Mouse (Mus musculus) heart, postnatal 0 days (tissue): ENCODE measurements at regions not wholly inside any gene's neighbourhood (a gene's known extent, or its start where the extent isn't known, plus 50 kb on each side); places are given as distances from the start of the nearest gene placed in this dataset.

Source experiments
- ATAC-seq: fragments of 200-750 bp; cut with Nextera tagmentation; 2 replicates; pipeline ENCODE4 v1.8.0; 2017; ENCODE audit warnings: low read depth, moderate number of reproducible peaks, moderate library complexity; ENCODE audit not compliant: insufficient read depth
- DNase-seq: peaks from one replicate; pipeline ENCODE4 v3.0.0-alpha.2; 2016; ENCODE audit warnings: low spot score
- H3K27ac ChIP-seq: fragments of 300-500 bp; sonication (generic); 2 replicates; pipeline ENCODE4 v1.5.1; 2014; ENCODE audit warnings: low read depth, mild to moderate bottlenecking
- H3K27me3 ChIP-seq: fragments of 300-500 bp; sonication (generic); 2 replicates; pipeline ENCODE4 v1.6.1; 2014; ENCODE audit warnings: low read length, mixed read lengths; ENCODE audit not compliant: control insufficient read depth, insufficient read depth
- H3K36me3 ChIP-seq: fragments of 300-500 bp; sonication (generic); replicated peaks from 2 replicates; pipeline ENCODE4 v1.6.1; 2014; ENCODE audit warnings: low read length, mixed read lengths; ENCODE audit not compliant: control insufficient read depth, insufficient read depth
- H3K4me1 ChIP-seq: fragments of 300-500 bp; sonication (generic); 2 replicates; pipeline ENCODE4 v1.6.1; 2014; ENCODE audit warnings: antibody characterized with exemption; ENCODE audit not compliant: control insufficient read depth, insufficient read depth
- H3K4me2 ChIP-seq: fragments of 300-500 bp; sonication (generic); 2 replicates; pipeline ENCODE4 v1.6.1; 2014; ENCODE audit warnings: low read depth, mild to moderate bottlenecking, low read length, moderate library complexity
- H3K4me3 ChIP-seq: fragments of 300-500 bp; sonication (generic); 2 replicates; pipeline ENCODE4 v1.5.1; 2014; ENCODE audit warnings: low read depth, low read length
- H3K9ac ChIP-seq: fragments of 300-500 bp; sonication (generic); replicated peaks from 2 replicates; pipeline ENCODE4 v1.6.1; 2014; ENCODE audit warnings: low read depth, low read length, mixed read lengths
- H3K9me3 ChIP-seq: fragments of 300-500 bp; sonication (generic); replicated peaks from 2 replicates; pipeline ENCODE4 v1.6.1; 2016; ENCODE audit warnings: low read length; ENCODE audit not compliant: control insufficient read depth
- CTCF ChIP-seq: IDR thresholded peaks from 2 replicates; pipeline ENCODE4 v1.5.1; 2016; ENCODE audit warnings: antibody characterized with exemption, control low read depth, low read depth
- EP300 ChIP-seq: IDR thresholded peaks from 2 replicates; pipeline ENCODE4 v1.6.1; 2016; ENCODE audit warnings: antibody characterized with exemption, low read depth
- WGBS: fragments of 180-500 bp; shearing (Covaris S2); extraction: QIAGEN DNeasy Blood & Tissue Kit; methylation state at CpG from one replicate; pipeline ENCODE4 v1.1.7; 2014; 5-methylcytosine and 5-hydroxymethylcytosine counted together

DNA sequence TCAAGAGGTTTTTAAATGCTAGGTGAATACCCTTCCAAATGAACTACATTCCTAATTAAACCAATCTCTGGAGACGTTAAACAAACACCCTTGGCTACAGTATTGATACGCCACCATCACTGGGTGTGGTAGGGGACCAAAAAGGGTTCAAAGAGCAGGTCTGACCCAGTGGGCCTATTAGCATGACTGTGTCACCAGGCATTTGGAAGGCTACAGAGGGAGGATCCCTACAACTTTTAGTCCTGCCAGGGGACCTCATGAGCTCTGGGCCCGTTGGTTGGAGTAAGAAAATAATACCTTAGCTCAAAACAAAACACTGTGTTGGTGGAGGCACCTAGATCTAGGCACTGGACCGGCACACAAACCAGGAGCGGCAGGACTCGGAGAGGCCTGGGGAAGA, 506.4 kb downstream of the Zfp704 start:
- DNase-seq: no peak
- Histone ChIP-seq H3K9me3 (no peaks in the 10 kb centered on the region), H3K36me3 (no peaks in the 10 kb centered on the region), H3K27me3 (no peaks in the 10 kb centered on the region), H3K4me3 (no peak overlapping the region), H3K4me2 (no peak overlapping the region), H3K27ac (no peak overlapping the region), H3K4me1 (no peaks in the 10 kb centered on the region), H3K9ac (no peak overlapping the region)
- WGBS: 86% methylated on average over 6 of the region's 6 CpGs
- TF ChIP-seq EP300 (no peak), CTCF (no peak)
- ATAC-seq: no peak

DNA sequence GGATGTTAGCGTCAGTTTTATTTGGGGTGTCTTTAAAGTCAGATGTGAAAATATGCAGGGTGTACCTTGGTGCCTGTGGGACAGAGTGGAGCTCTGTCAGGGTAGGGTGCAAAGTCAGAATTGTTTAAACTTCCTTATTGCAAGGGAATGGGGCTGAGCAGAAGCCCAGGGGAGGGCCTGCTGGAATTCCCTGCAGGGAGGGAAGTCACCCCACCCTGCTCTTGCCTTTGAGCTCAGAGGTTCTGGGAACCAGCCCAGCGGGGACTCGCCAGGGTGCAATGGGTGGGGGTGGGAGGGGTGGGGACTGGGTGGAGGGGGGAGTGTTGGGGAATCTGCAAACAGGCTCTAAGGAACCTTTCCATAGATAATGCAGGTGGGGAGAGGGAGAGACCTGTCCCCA, 508.6 kb downstream of the Zfp704 start:
- no peak for DNase-seq
- Histone ChIP-seq H3K9me3 (no peaks in the 10 kb centered on the region), H3K36me3 (no peaks in the 10 kb centered on the region), H3K4me2 (no peak overlapping the region), H3K27ac (no peak overlapping the region), H3K4me1 (no peaks in the 10 kb centered on the region), H3K9ac (no peak overlapping the region), H3K4me3 (no peak overlapping the region), H3K27me3 (no peaks in the 10 kb centered on the region)
- no peak for ATAC-seq
- TF ChIP-seq EP300: no peak
- TF ChIP-seq CTCF: no peak
- WGBS: 60% methylated on average over 3 of the region's 3 CpGs

DNA sequence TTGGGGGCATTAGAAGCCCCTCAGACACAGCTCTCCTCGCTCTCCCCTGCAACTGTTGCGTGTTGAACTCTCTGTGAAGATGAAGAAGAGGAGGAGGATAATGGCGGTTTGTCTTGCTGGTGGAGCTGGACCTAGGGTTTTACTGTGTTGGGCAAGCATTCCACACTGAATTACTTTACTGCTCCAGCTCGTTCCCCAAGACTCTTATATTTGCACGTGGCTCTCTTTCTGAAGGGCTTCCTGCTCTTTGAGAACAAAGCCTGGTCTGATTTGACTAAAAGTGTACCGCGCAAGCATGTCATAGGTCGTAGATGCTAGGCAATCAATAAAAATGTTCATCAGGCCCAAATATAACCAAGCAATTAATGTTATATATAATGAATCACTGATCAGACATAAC, 509.1 kb downstream of the Zfp704 start:
- Histone ChIP-seq H3K36me3 (no peaks in the 10 kb centered on the region), H3K4me2 (no peak overlapping the region), H3K4me3 (no peak overlapping the region), H3K4me1 (no peaks in the 10 kb centered on the region), H3K27me3 (no peaks in the 10 kb centered on the region), H3K9me3 (no peaks in the 10 kb centered on the region), H3K9ac (no peak overlapping the region), H3K27ac (no peak overlapping the region)
- no peak for DNase-seq
- no peak for ATAC-seq
- 89% methylated on average over 8 of the region's 8 CpGs for WGBS
- TF ChIP-seq CTCF (no peak), EP300 (no peak)

DNA sequence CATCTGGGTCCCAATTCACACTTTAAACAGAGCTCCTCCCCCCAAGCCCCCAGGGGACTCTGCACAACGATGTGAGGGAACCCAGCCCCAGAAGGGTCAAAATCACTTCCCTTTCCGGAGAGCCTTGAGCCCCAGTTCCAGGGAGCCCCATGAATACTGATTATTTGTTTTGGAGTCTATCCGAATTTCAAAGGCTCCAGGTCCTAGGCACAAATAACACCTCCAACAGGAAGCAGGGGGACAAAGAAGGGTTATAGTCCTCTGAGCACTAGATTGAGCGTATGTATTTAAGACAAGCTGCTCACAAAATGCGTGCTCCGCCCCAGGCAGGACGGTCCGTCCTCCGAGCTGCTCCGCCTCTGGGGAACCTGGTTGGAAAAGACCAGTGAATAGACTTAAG, 511.4 kb downstream of the Zfp704 start:
- TF ChIP-seq CTCF: no peak
- no peak for TF ChIP-seq EP300
- no peak overlapping the region for H3K4me2 ChIP-seq
- H3K4me3 ChIP-seq: no peak overlapping the region
- no peaks in the 10 kb centered on the region for H3K9me3 ChIP-seq
- no peaks in the 10 kb centered on the region for H3K27me3 ChIP-seq
- no peaks in the 10 kb centered on the region for H3K36me3 ChIP-seq
- 79% methylated on average over 10 of the region's 10 CpGs for WGBS
- no peaks in the 10 kb centered on the region for H3K4me1 ChIP-seq
- no peak for DNase-seq
- no peak overlapping the region for H3K27ac ChIP-seq
- no peak for ATAC-seq
- H3K9ac ChIP-seq: no peak overlapping the region

DNA sequence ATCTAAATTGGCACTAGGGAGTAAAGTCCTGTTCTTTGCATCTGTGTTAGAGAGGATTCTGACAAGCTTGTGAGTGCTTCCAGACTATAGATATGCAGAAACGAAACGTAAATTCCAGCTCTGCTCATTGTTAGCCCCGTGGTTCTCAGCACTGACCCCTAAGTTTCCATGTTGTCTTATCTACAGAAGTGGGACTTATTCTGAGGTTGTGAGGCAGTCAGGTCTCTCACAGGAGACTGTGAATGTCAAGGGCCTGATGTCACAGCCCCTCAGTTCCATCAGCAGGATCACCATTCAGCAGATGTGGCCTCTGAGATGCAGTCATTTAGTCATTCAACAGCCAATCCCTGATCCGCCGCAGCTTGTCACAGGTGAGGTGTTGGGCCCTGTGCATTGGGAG, 525.8 kb downstream of the Zfp704 start:
- no peak overlapping the region for H3K9ac ChIP-seq

DNA sequence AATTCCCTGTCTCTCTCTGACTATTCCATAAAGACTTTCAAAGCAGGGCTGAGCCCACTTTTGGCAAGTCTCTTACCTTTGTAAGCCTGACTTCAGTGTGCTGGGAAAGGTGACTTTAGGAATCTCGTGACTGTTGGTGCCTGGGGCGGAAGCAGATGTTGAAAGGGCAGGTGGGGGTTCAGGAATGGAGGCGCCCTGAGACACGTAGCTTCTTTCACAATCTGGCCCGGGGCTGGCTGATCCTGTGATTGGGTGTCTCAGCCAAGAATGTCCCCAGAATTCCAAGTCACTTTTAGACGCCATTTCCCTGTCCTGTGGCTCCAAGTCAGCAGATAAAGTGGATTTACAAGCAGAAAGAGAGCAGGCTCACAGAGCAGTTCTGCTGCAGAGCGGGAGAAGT, 527.8 kb downstream of the Zfp704 start:
- Histone ChIP-seq H3K27ac (no peak overlapping the region), H3K4me3 (no peak overlapping the region), H3K4me1 (no peaks in the 10 kb centered on the region), H3K9me3 (no peaks in the 10 kb centered on the region), H3K27me3 (no peaks in the 10 kb centered on the region), H3K9ac (no peak overlapping the region), H3K36me3 (no peaks in the 10 kb centered on the region), H3K4me2 (no peak overlapping the region)
- DNase-seq (no peak), ATAC-seq (no peak)
- 52% methylated on average over 7 of the region's 7 CpGs for WGBS
- TF ChIP-seq EP300 (no peak), CTCF (no peak)

More for the DNA sequence above, 525.8 kb downstream of the Zfp704 start:
- WGBS: 33% methylated on average over 5 of the region's 5 CpGs
- no peak for TF ChIP-seq EP300
- no peak for TF ChIP-seq CTCF
- Histone ChIP-seq H3K36me3 (no peaks in the 10 kb centered on the region), H3K4me2 (no peak overlapping the region), H3K27me3 (no peaks in the 10 kb centered on the region), H3K27ac (no peak overlapping the region), H3K9me3 (no peaks in the 10 kb centered on the region), H3K4me3 (no peak overlapping the region), H3K4me1 (no peaks in the 10 kb centered on the region)
- ATAC-seq (peak; percentile 44; the same call in 1 of the 2 replicates), DNase-seq (no peak)
